Mouse (Mus musculus) liver, embryonic 11.5 days (tissue): ENCODE data around the gene Glt6d1. TPM values are rescaled to one million over a fixed set of nuclear protein-coding genes. Genes with fewer than 3 reads are reported as not detected.

Experiments
- ATAC-seq: fragments of 200-750 bp; cut with Nextera tagmentation; replicated peaks from 2 replicates; pipeline ENCODE4 v1.8.0; 2017; ENCODE audit warnings: moderate number of reproducible peaks, mild to moderate bottlenecking, moderate TSS enrichment, moderate library complexity; ENCODE audit not compliant: low FRiP score
- DNase-seq: peaks from one replicate; pipeline ENCODE4 v3.0.0-alpha.2; 2017; ENCODE audit warnings: low spot score
- H3K27ac ChIP-seq: fragments of 300-500 bp; sonication (generic); 2 replicates; pipeline ENCODE4 v1.5.1; 2014; ENCODE audit warnings: mild to moderate bottlenecking, low read depth, low read length, control low read depth
- H3K27me3 ChIP-seq: fragments of 300-500 bp; sonication (generic); replicated peaks from 2 replicates; pipeline ENCODE4 v1.6.1; 2014; ENCODE audit warnings: low read length, mixed read lengths; ENCODE audit not compliant: control insufficient read depth, insufficient read depth
- H3K36me3 ChIP-seq: fragments of 300-500 bp; sonication (generic); 2 replicates; pipeline ENCODE4 v1.6.1; 2014; ENCODE audit warnings: mild to moderate bottlenecking, low read length, moderate library complexity, mixed read lengths; ENCODE audit not compliant: control insufficient read depth, insufficient read depth
- H3K4me1 ChIP-seq: fragments of 300-500 bp; sonication (generic); replicated peaks from 2 replicates; pipeline ENCODE4 v1.6.1; 2014; ENCODE audit warnings: low read length, mixed read lengths; ENCODE audit not compliant: control insufficient read depth, insufficient read depth
- H3K4me2 ChIP-seq: fragments of 300-500 bp; sonication (generic); 2 replicates; pipeline ENCODE4 v1.6.1; 2014; ENCODE audit warnings: mild to moderate bottlenecking, control low read depth, moderate library complexity
- H3K4me3 ChIP-seq: fragments of 300-500 bp; sonication (generic); 2 replicates; pipeline ENCODE4 v1.5.1; 2014; ENCODE audit warnings: low read depth, low read length, control low read depth
- H3K9ac ChIP-seq: fragments of 300-500 bp; sonication (generic); 2 replicates; pipeline ENCODE4 v1.6.1; 2014; ENCODE audit warnings: low read depth, low read length, control low read depth
- H3K9me3 ChIP-seq: fragments of 300-500 bp; sonication (generic); 2 replicates; pipeline ENCODE4 v1.6.1; 2016; ENCODE audit warnings: low read length, inconsistent platforms, mixed read lengths; ENCODE audit not compliant: control insufficient read depth
- WGBS: fragments of 180-500 bp; shearing (Covaris S2); extraction: QIAGEN DNeasy Blood & Tissue Kit; methylation state at CpG from one replicate; pipeline ENCODE4 v1.1.7; 2014; 5-methylcytosine and 5-hydroxymethylcytosine counted together
- polyA plus RNA-seq: library from polyadenylated mRNA; unstranded; fragments of >200 nt; fragmentation: Nextera tagmentation; extraction: Ambion mirVana; gene quantifications from 2 replicates; pipeline ENCODE4 v1.2.1, GENCODE M21; 2014

The Glt6d1 gene
- polyA plus RNA-seq, 1 experiment from 2014 or later = not detected

- Histone ChIP-seq H3K4me2 (no peak overlapping the region), H3K27me3 (no peaks in the 10 kb centered on the region), H3K27ac (no peak overlapping the region), H3K36me3 (no peaks in the 10 kb centered on the region), H3K4me3 (no peak overlapping the region), H3K4me1 (no peaks in the 10 kb centered on the region), H3K9ac (no peak overlapping the region), H3K9me3 (no peaks in the 10 kb centered on the region)
- no peak for DNase-seq
- no peak for ATAC-seq
- WGBS = 77% methylated on average over 3 of the region's 3 CpGs
Measured at GRCm38 (mm10) chr2:25824751-25825150, 9.1 kb upstream of the Glt6d1 start.

- H3K9ac ChIP-seq = no peak within 1 kb of the TSS
- 89% methylated on average over 1 of the region's 1 CpGs for WGBS
- H3K9me3 ChIP-seq = no peaks in the 10 kb centered on the region
- H3K27ac ChIP-seq = no peak within 1 kb of the TSS
- ATAC-seq = no peak
- H3K27me3 ChIP-seq = no peaks in the 10 kb centered on the region
- no peaks in the 10 kb centered on the region for H3K36me3 ChIP-seq
- no peaks in the 10 kb centered on the region for H3K4me1 ChIP-seq
- H3K4me2 ChIP-seq = no peak within 1 kb of the TSS
- H3K4me3 ChIP-seq = no peak within 1 kb of the TSS
- DNase-seq = no peak
Measured at GRCm38 (mm10) chr2:25822806-25823205, 7.2 kb upstream of the Glt6d1 start, which contains the start of gene Lcn9. Lcn9 (plus strand) TSS chr2:25823153.

- no peak overlapping the region for H3K27ac ChIP-seq
- no peaks in the 10 kb centered on the region for H3K4me1 ChIP-seq
- WGBS = 67% methylated on average over 5 of the region's 5 CpGs
- ATAC-seq (no peak), DNase-seq (no peak)
- H3K27me3 ChIP-seq = no peaks in the 10 kb centered on the region
- H3K9me3 ChIP-seq = no peaks in the 10 kb centered on the region
- H3K9ac ChIP-seq = no peak overlapping the region
- no peak overlapping the region for H3K4me3 ChIP-seq
- H3K36me3 ChIP-seq = no peaks in the 10 kb centered on the region
- no peak overlapping the region for H3K4me2 ChIP-seq
Measured at GRCm38 (mm10) chr2:25813364-25813763, 2.3 kb downstream of the Glt6d1 start.

GRCm38 (mm10) chr2:25811711-25812110, 3.9 kb downstream of the Glt6d1 start:
- Histone ChIP-seq H3K4me3 (no peak overlapping the region), H3K4me1 (no peaks in the 10 kb centered on the region), H3K36me3 (no peaks in the 10 kb centered on the region), H3K27ac (no peak overlapping the region), H3K27me3 (no peaks in the 10 kb centered on the region), H3K4me2 (no peak overlapping the region), H3K9ac (no peak overlapping the region), H3K9me3 (no peaks in the 10 kb centered on the region)
- DNase-seq (no peak), ATAC-seq (no peak)
- 65% methylated on average over 2 of the region's 2 CpGs for WGBS

GRCm38 (mm10) chr2:25798065-25798464, 17.6 kb downstream of the Glt6d1 start:
- H3K9me3 ChIP-seq = no peaks in the 10 kb centered on the region
- no peaks in the 10 kb centered on the region for H3K36me3 ChIP-seq
- H3K27ac ChIP-seq = no peak overlapping the region
- H3K4me1 ChIP-seq = no peaks in the 10 kb centered on the region
- H3K27me3 ChIP-seq = no peaks in the 10 kb centered on the region
- no peak overlapping the region for H3K9ac ChIP-seq
- ATAC-seq (no peak), DNase-seq (no peak)
- H3K4me3 ChIP-seq = no peak overlapping the region
- H3K4me2 ChIP-seq = no peak overlapping the region
- WGBS = 58% methylated on average over 5 of the region's 5 CpGs

GRCm38 (mm10) chr2:25797635-25798034, 18.0 kb downstream of the Glt6d1 start:
- ATAC-seq (no peak), DNase-seq (no peak)
- H3K4me2 ChIP-seq = no peak overlapping the region
- H3K9ac ChIP-seq = no peak overlapping the region
- WGBS = 26% methylated on average over 2 of the region's 2 CpGs
- H3K4me1 ChIP-seq = no peaks in the 10 kb centered on the region
- H3K27me3 ChIP-seq = no peaks in the 10 kb centered on the region
- no peaks in the 10 kb centered on the region for H3K9me3 ChIP-seq
- no peaks in the 10 kb centered on the region for H3K36me3 ChIP-seq
- H3K27ac ChIP-seq = no peak overlapping the region
- H3K4me3 ChIP-seq = no peak overlapping the region

- peak; percentile 80 for ATAC-seq
- no peaks in the 10 kb centered on the region for H3K36me3 ChIP-seq
- no peaks in the 10 kb centered on the region for H3K9me3 ChIP-seq
- 54% methylated on average over 3 of the region's 3 CpGs for WGBS
- H3K27me3 ChIP-seq = no peaks in the 10 kb centered on the region
- H3K4me3 ChIP-seq = no peak overlapping the region
- H3K4me2 ChIP-seq = no peak overlapping the region
- DNase-seq = no peak
- H3K4me1 ChIP-seq = no peaks in the 10 kb centered on the region
- no peak overlapping the region for H3K27ac ChIP-seq
- H3K9ac ChIP-seq = no peak overlapping the region
Measured at GRCm38 (mm10) chr2:25789092-25789491, 26.6 kb downstream of the Glt6d1 start.

- Histone ChIP-seq H3K9me3 (no peaks in the 10 kb centered on the region), H3K4me2 (no peak overlapping the region), H3K4me3 (no peak overlapping the region), H3K27me3 (no peaks in the 10 kb centered on the region), H3K4me1 (no peaks in the 10 kb centered on the region), H3K27ac (no peak overlapping the region), H3K9ac (no peak overlapping the region), H3K36me3 (no peaks in the 10 kb centered on the region)
- ATAC-seq (no peak), DNase-seq (no peak)
- WGBS = 78% methylated on average over 5 of the region's 5 CpGs
Measured at GRCm38 (mm10) chr2:25785573-25786322, 29.9 kb downstream of the Glt6d1 start.

- H3K4me2 ChIP-seq = no peak within 1 kb of the TSS
- H3K9me3 ChIP-seq = no peaks in the 10 kb centered on the region
- no peak within 1 kb of the TSS for H3K4me3 ChIP-seq
- ATAC-seq (no peak), DNase-seq (no peak)
- WGBS = 84% methylated on average over 3 of the region's 3 CpGs
- H3K27me3 ChIP-seq = 0 out of 2 replicates have a peak, but pooled peaks cover 4% of the 10 kb centered on the region
- no peak within 1 kb of the TSS for H3K27ac ChIP-seq
- H3K36me3 ChIP-seq = no peaks in the 10 kb centered on the region
- H3K4me1 ChIP-seq = no peaks in the 10 kb centered on the region
- no peak within 1 kb of the TSS for H3K9ac ChIP-seq
Measured at GRCm38 (mm10) chr2:25781957-25782356, 33.7 kb downstream of the Glt6d1 start, which contains the start of gene Gm13539. Gm13539 (plus strand) TSS chr2:25782257.
